Mouse (Mus musculus) cerebellum, postnatal 25 days (tissue): ENCODE data around the gene Abcf1.
"Not testable (repeated sequence)": the region's sequence is repeated elsewhere in the genome, so short reads cannot be mapped to it uniquely, and the experiment has no call there.

Source experiments
- DNase-seq, 2 experiments: peaks; one replicate each; pipeline ENCODE4 v3.0.0; 2021; ENCODE audit warnings: mixed read lengths in 2 of 2

Abcf1 gene

GRCm38 (mm10) chr17:35978811-35979400, 9.3 kb upstream of the Abcf1 start:
- no peak for DNase-seq

- DNase-seq, result no peak
Observed at GRCm38 (mm10) chr17:35972131-35972530, 2.6 kb upstream of the Abcf1 start.

GRCm38 (mm10) chr17:35967621-35968020, 1.9 kb downstream of the Abcf1 start:
- peak in 1 of 2 experiments; percentile 10 for DNase-seq

- peak; percentile 28 to 31 for DNase-seq
Observed at GRCm38 (mm10) chr17:35963279-35963678, 6.3 kb downstream of the Abcf1 start.

GRCm38 (mm10) chr17:35958533-35959223, 10.9 kb downstream of the Abcf1 start:
- no peak for DNase-seq

GRCm38 (mm10) chr17:35954665-35955064, 14.9 kb downstream of the Abcf1 start:
- no peak for DNase-seq

GRCm38 (mm10) chr17:35952559-35952958, 17.0 kb downstream of the Abcf1 start:
- DNase-seq, result not testable (repeated sequence)

- DNase-seq, result not testable (repeated sequence)
Observed at GRCm38 (mm10) chr17:35950946-35951345, 18.6 kb downstream of the Abcf1 start.

- no peak for DNase-seq
Observed at GRCm38 (mm10) chr17:35939941-35940340, 29.6 kb downstream of the Abcf1 start.

- no peak for DNase-seq
Observed at GRCm38 (mm10) chr17:35939108-35939507, 30.5 kb downstream of the Abcf1 start.

- DNase-seq, result peak; percentile 57 to 63
Observed at GRCm38 (mm10) chr17:35937700-35938348, 31.7 kb downstream of the Abcf1 start.

GRCm38 (mm10) chr17:35935763-35936162, 33.8 kb downstream of the Abcf1 start:
- not testable (repeated sequence) for DNase-seq

- no peak for DNase-seq
Observed at GRCm38 (mm10) chr17:35932608-35933007, 37.0 kb downstream of the Abcf1 start.

- DNase-seq, result no peak
Observed at GRCm38 (mm10) chr17:35930627-35931026, 38.9 kb downstream of the Abcf1 start.

GRCm38 (mm10) chr17:35929534-35929933, 40.0 kb downstream of the Abcf1 start:
- DNase-seq, result no peak

GRCm38 (mm10) chr17:35927471-35927870, 42.1 kb downstream of the Abcf1 start:
- DNase-seq, result no peak

GRCm38 (mm10) chr17:35923281-35923680, 46.3 kb downstream of the Abcf1 start:
- no peak for DNase-seq

- DNase-seq, result no peak
Observed at GRCm38 (mm10) chr17:35922566-35922965, 47.0 kb downstream of the Abcf1 start.

- no peak for DNase-seq
Observed at GRCm38 (mm10) chr17:35921710-35922109, 47.9 kb downstream of the Abcf1 start.

- DNase-seq, result peak; percentile 30 to 52
Observed at GRCm38 (mm10) chr17:35920862-35921562, 48.5 kb downstream of the Abcf1 start.

GRCm38 (mm10) chr17:35920384-35920783, 49.2 kb downstream of the Abcf1 start:
- no peak for DNase-seq

GRCm38 (mm10) chr17:35919864-35920301, 49.7 kb downstream of the Abcf1 start:
- DNase-seq, result peak in 1 of 2 experiments; percentile 47

GRCm38 (mm10) chr17:35919060-35919715, 50.4 kb downstream of the Abcf1 start:
- peak; percentile 91 to 97 for DNase-seq
